Mouse (Mus musculus): ENCODE measurements at regions not wholly inside any gene's neighbourhood (a gene's known extent, or its start where the extent isn't known, plus 50 kb on each side); places are given as distances from the start of the nearest gene placed in this dataset.

DNA sequence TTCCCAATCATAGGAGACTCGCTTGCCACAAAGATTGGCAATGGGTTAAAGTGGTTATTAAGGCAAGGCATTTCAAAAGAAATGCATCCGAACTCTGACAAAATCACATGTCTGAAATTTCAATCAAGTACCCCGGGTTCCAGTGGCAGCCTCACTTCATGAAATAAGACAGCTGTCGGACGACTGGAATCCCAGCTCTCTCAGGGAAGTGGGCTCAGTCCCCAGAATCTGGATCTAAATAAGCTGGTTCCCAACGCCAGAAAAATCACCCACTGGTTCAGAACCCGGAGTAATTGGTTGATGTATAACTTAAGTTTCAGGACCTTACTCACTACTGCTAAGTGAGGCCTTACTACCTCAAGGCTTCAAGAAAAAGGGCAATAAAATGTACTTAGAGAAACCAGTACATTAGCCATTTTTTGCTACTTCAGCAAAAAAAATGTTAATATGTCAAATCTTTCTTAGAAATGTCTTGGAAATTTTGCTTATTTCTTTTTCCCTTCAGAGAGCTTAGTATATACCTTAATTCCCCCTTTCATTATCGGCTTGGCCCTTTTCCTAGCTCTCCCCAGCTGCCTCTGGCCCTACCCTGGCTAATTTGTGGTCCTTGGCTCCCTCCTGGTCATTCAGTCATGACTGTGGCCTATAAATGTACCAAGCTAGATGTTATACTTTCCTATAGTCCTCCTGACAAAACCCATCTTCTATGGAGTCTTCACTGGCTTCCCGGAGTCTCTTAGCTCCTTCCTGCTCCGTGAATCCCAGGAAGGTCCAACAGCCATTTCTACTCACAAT is 562.1 kb upstream of the Zeb2 start:
- Histone ChIP-seq H3K4me3 (ENCODE audit: low read depth, low read length) (no peak overlapping the region), H3K9me3 (ENCODE audit: control insufficient read depth, low read length) (no peaks in the 10 kb centered on the region), H3K27ac (ENCODE audit: low read depth, low read length) (no peak overlapping the region), H3K36me3 (ENCODE audit: control insufficient read depth, insufficient read depth, low read length) (no peaks in the 10 kb centered on the region), H3K9ac (ENCODE audit: low read length) (no peak overlapping the region), H3K4me1 (replicated peaks; ENCODE audit: control insufficient read depth, insufficient read depth, low read length) (no peaks in the 10 kb centered on the region), H3K27me3 (ENCODE audit: control insufficient read depth, insufficient read depth, low read length) (no peaks in the 10 kb centered on the region), H3K4me2 (ENCODE audit: low read depth, low read length, severe bottlenecking) (no peak overlapping the region)
- DNase-seq (ENCODE audit: low spot score) (no peak), ATAC-seq (replicated peaks; ENCODE audit: low FRiP score) (no peak)
- 82% methylated on average over 10 of the region's 10 CpGs for WGBS

DNA sequence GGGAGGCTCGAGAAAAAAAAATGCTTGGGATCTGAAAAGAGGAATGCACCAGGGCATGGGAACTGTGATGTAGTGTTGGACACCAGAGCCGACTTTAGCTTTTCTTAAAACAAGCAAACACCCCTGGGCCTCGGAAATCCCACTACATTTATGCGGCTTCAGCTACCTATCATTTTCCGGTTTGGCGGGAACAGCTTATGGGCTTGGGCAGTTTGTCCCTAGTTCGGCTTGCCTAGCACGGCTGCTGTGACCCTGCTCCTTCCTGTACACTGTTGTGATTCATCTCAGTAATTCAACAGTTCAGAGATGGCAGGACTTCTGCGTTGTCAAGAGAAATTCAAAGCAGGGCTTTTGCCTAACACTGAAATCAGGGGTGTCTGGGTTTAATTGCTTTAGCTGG is 561.5 kb upstream of the Zeb2 start:
- Histone ChIP-seq H3K4me1 (replicated peaks; ENCODE audit: control insufficient read depth, insufficient read depth, low read length) (no peaks in the 10 kb centered on the region), H3K27me3 (ENCODE audit: control insufficient read depth, insufficient read depth, low read length) (no peaks in the 10 kb centered on the region), H3K9me3 (ENCODE audit: control insufficient read depth, low read length) (no peaks in the 10 kb centered on the region), H3K4me2 (ENCODE audit: low read depth, low read length, severe bottlenecking) (no peak overlapping the region), H3K4me3 (ENCODE audit: low read depth, low read length) (no peak overlapping the region), H3K9ac (ENCODE audit: low read length) (no peak overlapping the region), H3K27ac (ENCODE audit: low read depth, low read length) (no peak overlapping the region), H3K36me3 (ENCODE audit: control insufficient read depth, insufficient read depth, low read length) (no peaks in the 10 kb centered on the region)
- ATAC-seq (replicated peaks; ENCODE audit: low FRiP score) (no peak), DNase-seq (ENCODE audit: low spot score) (no peak)
- WGBS, result 65% methylated on average over 9 of the region's 9 CpGs

DNA sequence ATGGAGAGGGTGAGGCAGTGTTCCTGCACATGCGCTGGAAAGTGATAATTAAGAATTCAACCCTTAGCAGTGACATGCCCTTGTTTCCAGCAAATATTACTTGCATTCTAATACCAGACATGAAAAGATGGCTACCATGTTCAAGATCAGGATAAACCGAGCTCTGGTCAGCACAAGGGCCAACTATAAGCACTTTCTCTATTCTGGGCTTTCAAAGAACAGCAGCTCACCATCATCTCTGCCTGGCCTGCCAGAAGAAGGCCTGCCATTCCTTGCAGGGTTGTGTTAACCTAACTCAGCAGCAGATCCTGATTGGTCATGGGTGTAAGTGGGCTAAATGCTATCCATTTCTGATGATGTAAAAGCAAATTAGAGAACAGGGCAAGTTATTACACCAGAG is 558.6 kb upstream of the Zeb2 start:
- Histone ChIP-seq H3K9ac (ENCODE audit: low read length) (no peak overlapping the region), H3K36me3 (ENCODE audit: control insufficient read depth, insufficient read depth, low read length) (no peaks in the 10 kb centered on the region), H3K27ac (ENCODE audit: low read depth, low read length) (no peak overlapping the region), H3K27me3 (ENCODE audit: control insufficient read depth, insufficient read depth, low read length) (no peaks in the 10 kb centered on the region), H3K4me2 (ENCODE audit: low read depth, low read length, severe bottlenecking) (no peak overlapping the region), H3K4me3 (ENCODE audit: low read depth, low read length) (no peak overlapping the region), H3K4me1 (replicated peaks; ENCODE audit: control insufficient read depth, insufficient read depth, low read length) (no peaks in the 10 kb centered on the region), H3K9me3 (ENCODE audit: control insufficient read depth, low read length) (no peaks in the 10 kb centered on the region)
- DNase-seq (ENCODE audit: low spot score), result no peak
- ATAC-seq (replicated peaks; ENCODE audit: low FRiP score), result no peak
- whole genome bisulfite sequencing, result 78% methylated on average over 2 of the region's 2 CpGs

DNA sequence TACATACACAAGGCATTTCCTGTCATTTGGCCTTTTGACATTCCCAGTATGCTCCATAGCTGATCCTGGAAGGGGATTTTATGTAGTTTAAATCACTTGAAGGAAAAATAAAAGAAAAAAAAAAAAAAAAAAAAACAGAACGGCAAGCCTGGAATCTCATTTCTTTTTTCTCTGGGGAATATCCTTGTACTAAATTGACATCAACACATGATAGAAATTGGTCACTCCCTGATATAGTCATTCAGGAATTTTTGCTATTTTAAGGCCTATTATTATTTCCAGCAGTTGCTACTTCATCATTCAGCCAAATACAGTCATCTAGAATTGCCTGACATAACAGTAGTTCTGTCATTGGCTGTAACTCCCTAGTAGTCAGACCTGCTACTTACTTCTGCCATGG is 538.8 kb upstream of the Zeb2 start:
- H3K9ac ChIP-seq (ENCODE audit: low read length), result no peak overlapping the region
- no peaks in the 10 kb centered on the region for H3K36me3 ChIP-seq (ENCODE audit: control insufficient read depth, insufficient read depth, low read length)
- no peak overlapping the region for H3K4me3 ChIP-seq (ENCODE audit: low read depth, low read length)
- ATAC-seq (replicated peaks; ENCODE audit: low FRiP score) (no peak), DNase-seq (ENCODE audit: low spot score) (no peak)
- 80% methylated on average over 1 of the region's 1 CpGs for whole genome bisulfite sequencing
- H3K4me2 ChIP-seq (ENCODE audit: low read depth, low read length, severe bottlenecking), result no peak overlapping the region
- no peak overlapping the region for H3K27ac ChIP-seq (ENCODE audit: low read depth, low read length)
- H3K27me3 ChIP-seq (ENCODE audit: control insufficient read depth, insufficient read depth, low read length), result no peaks in the 10 kb centered on the region
- H3K4me1 ChIP-seq (replicated peaks; ENCODE audit: control insufficient read depth, insufficient read depth, low read length), result no peaks in the 10 kb centered on the region
- no peaks in the 10 kb centered on the region for H3K9me3 ChIP-seq (ENCODE audit: control insufficient read depth, low read length)

DNA sequence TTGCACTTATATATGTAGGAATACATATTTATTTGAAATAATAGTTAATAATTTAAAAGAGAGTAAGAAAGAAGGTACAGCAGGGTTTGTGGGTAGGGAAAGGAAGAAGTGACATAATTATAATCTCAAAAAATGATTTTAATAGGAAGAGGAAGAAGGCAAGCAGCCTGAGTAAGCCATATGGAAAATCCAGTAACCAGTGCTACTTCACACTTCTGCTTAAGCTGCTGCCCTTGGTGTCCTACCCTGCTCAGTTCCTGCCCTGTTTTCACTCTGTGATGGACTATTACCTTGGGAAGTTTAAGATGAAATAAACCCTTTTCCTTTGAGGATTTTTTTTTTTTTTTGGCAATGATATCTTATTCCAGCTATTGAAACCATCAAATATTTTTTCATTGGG is 537.5 kb upstream of the Zeb2 start:
- no peaks in the 10 kb centered on the region for H3K9me3 ChIP-seq (ENCODE audit: control insufficient read depth, low read length)
- no peak overlapping the region for H3K27ac ChIP-seq (ENCODE audit: low read depth, low read length)
- ATAC-seq (replicated peaks; ENCODE audit: low FRiP score), result no peak
- DNase-seq (ENCODE audit: low spot score), result no peak
- no peaks in the 10 kb centered on the region for H3K4me1 ChIP-seq (replicated peaks; ENCODE audit: control insufficient read depth, insufficient read depth, low read length)
- no peak overlapping the region for H3K9ac ChIP-seq (ENCODE audit: low read length)
- H3K36me3 ChIP-seq (ENCODE audit: control insufficient read depth, insufficient read depth, low read length), result no peaks in the 10 kb centered on the region
- no peak overlapping the region for H3K4me3 ChIP-seq (ENCODE audit: low read depth, low read length)
- H3K4me2 ChIP-seq (ENCODE audit: low read depth, low read length, severe bottlenecking), result no peak overlapping the region
- no peaks in the 10 kb centered on the region for H3K27me3 ChIP-seq (ENCODE audit: control insufficient read depth, insufficient read depth, low read length)

DNA sequence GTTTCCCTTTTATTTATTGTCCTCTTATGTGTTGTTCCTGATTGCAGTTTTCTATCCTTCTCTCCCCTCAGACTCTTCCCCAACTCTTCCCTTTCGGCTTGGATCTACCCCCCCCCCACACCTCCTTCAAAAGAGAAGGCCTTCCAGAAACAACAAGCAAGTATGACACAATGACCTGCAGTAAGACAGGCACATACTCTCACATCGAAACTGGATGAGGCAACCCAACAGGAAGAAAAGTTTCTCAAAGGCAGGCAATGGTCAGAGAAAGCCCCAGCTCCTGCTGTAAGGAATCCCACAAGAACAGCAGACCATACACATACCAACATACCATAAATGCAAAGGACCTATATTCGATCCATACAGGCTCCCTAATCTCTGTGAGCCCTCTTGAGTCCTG is 535.8 kb upstream of the Zeb2 start:
- 66% methylated on average over 3 of the region's 3 CpGs for WGBS
- Histone ChIP-seq H3K4me3 (ENCODE audit: low read depth, low read length) (no peak overlapping the region), H3K27me3 (ENCODE audit: control insufficient read depth, insufficient read depth, low read length) (no peaks in the 10 kb centered on the region), H3K4me2 (ENCODE audit: low read depth, low read length, severe bottlenecking) (no peak overlapping the region), H3K36me3 (ENCODE audit: control insufficient read depth, insufficient read depth, low read length) (no peaks in the 10 kb centered on the region), H3K27ac (ENCODE audit: low read depth, low read length) (no peak overlapping the region), H3K9ac (ENCODE audit: low read length) (no peak overlapping the region), H3K4me1 (replicated peaks; ENCODE audit: control insufficient read depth, insufficient read depth, low read length) (no peaks in the 10 kb centered on the region), H3K9me3 (ENCODE audit: control insufficient read depth, low read length) (no peaks in the 10 kb centered on the region)
- ATAC-seq (replicated peaks; ENCODE audit: low FRiP score), result no peak
- DNase-seq (ENCODE audit: low spot score), result no peak

DNA sequence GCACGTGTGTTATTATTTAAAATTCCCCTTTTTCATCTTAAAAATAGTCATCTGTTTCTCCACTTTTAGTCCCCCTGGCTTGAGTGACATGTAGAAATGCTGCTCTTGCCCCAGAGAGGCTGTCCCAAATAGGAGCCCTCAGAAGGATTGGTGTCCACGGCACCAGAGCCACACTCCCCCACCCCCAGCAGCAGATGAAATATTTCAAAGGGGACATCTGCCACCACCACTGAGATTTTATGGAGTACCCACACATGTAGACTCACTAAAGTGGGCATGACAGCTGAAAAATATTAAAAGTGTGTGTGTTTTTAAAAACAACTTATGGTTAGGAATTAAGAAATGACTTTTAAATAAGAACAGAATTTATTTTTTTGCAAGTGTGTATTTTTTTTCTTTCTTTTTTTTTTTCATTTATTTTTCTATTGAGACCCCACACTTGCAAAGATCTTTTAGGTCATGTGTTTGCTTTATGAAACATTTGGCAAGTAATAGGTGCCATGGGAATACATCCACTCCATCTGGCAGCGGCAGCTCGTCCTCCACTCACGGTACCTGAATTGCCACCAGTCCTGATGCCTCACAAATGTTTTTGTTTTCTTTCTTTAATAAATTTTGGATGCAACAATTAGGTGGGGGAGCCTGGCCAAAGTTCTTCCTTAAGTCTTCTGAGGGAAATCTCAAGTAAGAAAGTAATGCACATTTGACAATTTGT is 533.2 kb upstream of the Zeb2 start:
- 82% methylated on average over 5 of the region's 5 CpGs for WGBS
- no peaks in the 10 kb centered on the region for H3K4me1 ChIP-seq (replicated peaks; ENCODE audit: control insufficient read depth, insufficient read depth, low read length)
- no peak overlapping the region for H3K4me2 ChIP-seq (ENCODE audit: low read depth, low read length, severe bottlenecking)
- H3K9me3 ChIP-seq (ENCODE audit: control insufficient read depth, low read length), result no peaks in the 10 kb centered on the region
- no peaks in the 10 kb centered on the region for H3K36me3 ChIP-seq (ENCODE audit: control insufficient read depth, insufficient read depth, low read length)
- no peak overlapping the region for H3K4me3 ChIP-seq (ENCODE audit: low read depth, low read length)
- no peak for ATAC-seq (replicated peaks; ENCODE audit: low FRiP score)
- no peak overlapping the region for H3K9ac ChIP-seq (ENCODE audit: low read length)
- H3K27ac ChIP-seq (ENCODE audit: low read depth, low read length), result no peak overlapping the region
- DNase-seq (ENCODE audit: low spot score), result no peak
- no peaks in the 10 kb centered on the region for H3K27me3 ChIP-seq (ENCODE audit: control insufficient read depth, insufficient read depth, low read length)

DNA sequence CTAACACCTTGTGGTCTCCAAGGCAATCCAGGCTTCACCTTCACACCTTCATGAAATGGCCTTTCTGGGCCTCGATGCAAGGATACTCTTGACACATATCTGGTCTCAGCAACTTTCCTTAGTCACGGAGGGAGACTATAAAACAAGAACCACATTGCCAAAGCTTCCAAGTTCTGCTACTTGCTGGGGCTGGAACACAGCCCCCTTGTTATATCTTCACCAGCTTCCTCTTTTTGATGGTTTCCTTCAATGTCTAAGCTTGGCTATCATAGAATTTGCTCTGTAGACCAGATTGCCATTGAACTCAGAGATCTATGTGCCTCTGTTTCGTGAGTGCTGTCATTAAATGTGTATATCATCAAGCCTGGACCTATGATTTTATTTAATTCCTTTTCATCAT is 530.7 kb upstream of the Zeb2 start:
- ATAC-seq (replicated peaks; ENCODE audit: low FRiP score), result no peak
- 89% methylated on average over 3 of the region's 3 CpGs for WGBS

DNA sequence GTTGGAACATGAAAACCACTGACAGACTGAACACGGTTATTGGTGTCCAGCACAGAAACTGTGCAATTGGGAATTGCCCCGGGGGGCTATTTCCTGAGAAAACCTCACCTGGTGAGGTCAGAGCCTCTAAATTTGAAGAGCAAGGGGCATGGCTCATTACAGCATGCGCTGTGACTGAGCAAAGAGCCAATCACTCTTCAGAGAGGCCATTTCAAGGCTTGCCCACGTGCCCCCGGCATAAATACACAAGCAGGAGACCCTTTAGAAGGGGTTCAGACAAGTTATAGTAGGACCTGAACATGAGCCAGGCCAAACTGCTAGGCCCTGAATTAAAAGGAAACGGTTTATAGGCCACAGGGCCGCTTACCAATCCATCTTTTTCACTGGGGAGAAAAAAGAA is 512.9 kb upstream of the Zeb2 start:
- Histone ChIP-seq H3K4me2 (ENCODE audit: low read depth, low read length, severe bottlenecking) (no peak overlapping the region), H3K27me3 (ENCODE audit: control insufficient read depth, insufficient read depth, low read length) (no peaks in the 10 kb centered on the region), H3K9ac (ENCODE audit: low read length) (no peak overlapping the region), H3K36me3 (ENCODE audit: control insufficient read depth, insufficient read depth, low read length) (no peaks in the 10 kb centered on the region), H3K9me3 (ENCODE audit: control insufficient read depth, low read length) (no peaks in the 10 kb centered on the region), H3K27ac (ENCODE audit: low read depth, low read length) (no peak overlapping the region), H3K4me3 (ENCODE audit: low read depth, low read length) (no peak overlapping the region), H3K4me1 (replicated peaks; ENCODE audit: control insufficient read depth, insufficient read depth, low read length) (no peaks in the 10 kb centered on the region)
- ATAC-seq (replicated peaks; ENCODE audit: low FRiP score), result no peak
- 67% methylated on average over 7 of the region's 7 CpGs for WGBS
- DNase-seq (ENCODE audit: low spot score), result no peak

More for the DNA sequence above, 530.7 kb upstream of the Zeb2 start:
- DNase-seq (ENCODE audit: low spot score), result no peak
- no peaks in the 10 kb centered on the region for H3K36me3 ChIP-seq (ENCODE audit: control insufficient read depth, insufficient read depth, low read length)
- H3K4me2 ChIP-seq (ENCODE audit: low read depth, low read length, severe bottlenecking), result no peak overlapping the region
- no peak overlapping the region for H3K27ac ChIP-seq (ENCODE audit: low read depth, low read length)
- no peak overlapping the region for H3K9ac ChIP-seq (ENCODE audit: low read length)
- H3K4me3 ChIP-seq (ENCODE audit: low read depth, low read length), result no peak overlapping the region
- H3K27me3 ChIP-seq (ENCODE audit: control insufficient read depth, insufficient read depth, low read length), result no peaks in the 10 kb centered on the region
- H3K9me3 ChIP-seq (ENCODE audit: control insufficient read depth, low read length), result no peaks in the 10 kb centered on the region
- no peaks in the 10 kb centered on the region for H3K4me1 ChIP-seq (replicated peaks; ENCODE audit: control insufficient read depth, insufficient read depth, low read length)

All from forebrain, embryonic 11.5 days (tissue).